ENCODE assay signal across 9 mouse cellular contexts in the genomic region with DNA sequence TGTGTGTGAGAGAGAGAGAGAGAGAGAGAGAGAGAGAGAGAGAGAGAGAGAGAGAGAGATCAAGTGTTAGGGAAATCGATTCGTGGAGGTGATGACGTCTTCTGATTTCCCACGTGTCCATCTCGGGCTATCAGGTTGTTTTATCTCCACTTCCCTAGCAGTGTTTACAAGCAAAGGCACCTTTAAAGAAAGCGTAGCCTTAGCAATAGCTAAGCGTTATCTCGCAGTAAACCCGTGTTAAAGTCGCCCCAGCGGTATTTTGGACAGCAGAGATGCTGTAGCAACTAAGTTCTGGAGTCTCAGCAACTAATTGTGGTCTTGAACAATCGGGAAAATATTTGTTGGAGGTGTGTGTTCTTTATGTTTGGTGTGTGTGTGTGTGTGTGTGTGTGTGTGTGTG. TPM values are rescaled to one million over a fixed set of nuclear protein-coding genes. Genes with fewer than 3 reads are reported as not detected.
DNase-seq lines count a peak whose midpoint lies in the region; ATAC-seq and TF ChIP-seq lines count a peak whose summit lies in the region.
"Had no signal": no experiment of that assay in that cellular context is flagged by ENCODE, and none has a peak within 500 bp of the region (broad histone marks: within the 10 kb centered on the region; RNA-seq: fewer than 3 reads in every experiment).

No protein-coding gene starts in this region.

- DNase-seq in retina, adult 2 months (ENCODE audit: low read depth, low spot score), result peak; percentile 13
- no peak for DNase-seq in retina, postnatal 1 day
- DNase-seq in forebrain, embryonic 11.5 days (ENCODE audit: low spot score), result no peak
- DNase-seq in limb, embryonic 14.5 days (ENCODE audit: low spot score), result no peak
- no peak for DNase-seq in gastrocnemius, adult 18-20 months (ENCODE audit: low spot score)
- no peak for DNase-seq in cerebellum, adult 8-10 months
- DNase-seq in urinary bladder, postnatal 14 days (ENCODE audit: low spot score), result no peak

- H3K9me3 ChIP-seq in forebrain, embryonic 11.5 days (ENCODE audit: control insufficient read depth, low read length), result no peaks in the 10 kb centered on the region
- no peaks in the 10 kb centered on the region for H3K9me3 ChIP-seq in limb, embryonic 14.5 days (ENCODE audit: control insufficient read depth, low read length)
- H3K9me3 ChIP-seq in neural tube, embryonic 15.5 days (replicated peaks), result no peaks in the 10 kb centered on the region

- no peak for TF ChIP-seq POLR2A in limb, embryonic 14.5 days (IDR thresholded peaks at IDR 0.05; ENCODE audit: borderline replicate concordance, extremely low read depth, insufficient read depth, insufficient read length)

- H3K4me1 ChIP-seq in forebrain, embryonic 11.5 days (replicated peaks; ENCODE audit: control insufficient read depth, insufficient read depth, low read length), result no peaks in the 10 kb centered on the region; the same call in 1 of the 2 replicates
- no peaks in the 10 kb centered on the region; the same call in 1 of the 2 replicates for H3K4me1 ChIP-seq in limb, embryonic 14.5 days (ENCODE audit: control insufficient read depth, insufficient read depth, low read length)
- peaks cover 18% of the 10 kb centered on the region for H3K4me1 ChIP-seq in neural tube, embryonic 15.5 days

- H3K9ac ChIP-seq in forebrain, embryonic 11.5 days (ENCODE audit: low read length), result peak overlapping the region; percentile 81
- H3K9ac ChIP-seq in limb, embryonic 14.5 days (ENCODE audit: low read depth, low read length, severe bottlenecking), result no peak overlapping the region
- no peak overlapping the region for H3K9ac ChIP-seq in neural tube, embryonic 15.5 days (replicated peaks)

- H3K27ac ChIP-seq in forebrain, embryonic 11.5 days (ENCODE audit: low read depth, low read length), result no peak overlapping the region
- H3K27ac ChIP-seq in limb, embryonic 14.5 days (replicated peaks; ENCODE audit: low read depth, low read length), result no peak overlapping the region
- no peak overlapping the region for H3K27ac ChIP-seq in neural tube, embryonic 15.5 days (replicated peaks)

- no peak for ATAC-seq in forebrain, embryonic 11.5 days (replicated peaks; ENCODE audit: low FRiP score)
- no peak for ATAC-seq in limb, embryonic 14.5 days (ENCODE audit: low FRiP score, low read depth)
- ATAC-seq in neural tube, embryonic 15.5 days (ENCODE audit: low FRiP score), result no peak

- peak overlapping the region; percentile 82 for H3K4me2 ChIP-seq in forebrain, embryonic 11.5 days (ENCODE audit: low read depth, low read length, severe bottlenecking)
- H3K4me2 ChIP-seq in limb, embryonic 14.5 days (replicated peaks; ENCODE audit: low read depth, low read length, severe bottlenecking), result peak overlapping the region; percentile 97
- H3K4me2 ChIP-seq in neural tube, embryonic 15.5 days, result peak overlapping the region; percentile 98

- H3K27me3 ChIP-seq in forebrain, embryonic 11.5 days (ENCODE audit: control insufficient read depth, insufficient read depth, low read length), result peaks cover 7% of the 10 kb centered on the region; the same call in 1 of the 2 replicates
- peaks cover 17% of the 10 kb centered on the region for H3K27me3 ChIP-seq in limb, embryonic 14.5 days (ENCODE audit: control insufficient read depth, insufficient read depth, low read length)
- peaks cover 22% of the 10 kb centered on the region for H3K27me3 ChIP-seq in neural tube, embryonic 15.5 days (replicated peaks)

- peak overlapping the region; percentile 80 for H3K4me3 ChIP-seq in forebrain, embryonic 11.5 days (ENCODE audit: low read depth, low read length)
- H3K4me3 ChIP-seq in limb, embryonic 14.5 days (replicated peaks; ENCODE audit: low read length), result peak overlapping the region; percentile 72
- H3K4me3 ChIP-seq in neural tube, embryonic 15.5 days (replicated peaks), result peak overlapping the region; percentile 82

- 3% methylated on average over 12 of the region's 12 CpGs for WGBS in forebrain, embryonic 11.5 days
- 7% methylated on average over 12 of the region's 12 CpGs for WGBS in limb, embryonic 14.5 days
- WGBS in neural tube, embryonic 15.5 days, result 5% methylated on average over 12 of the region's 12 CpGs

- no peaks in the 10 kb centered on the region for H3K36me3 ChIP-seq in forebrain, embryonic 11.5 days (ENCODE audit: control insufficient read depth, insufficient read depth, low read length)
- no peaks in the 10 kb centered on the region for H3K36me3 ChIP-seq in limb, embryonic 14.5 days (ENCODE audit: control insufficient read depth, insufficient read depth, low read length)
- no peaks in the 10 kb centered on the region for H3K36me3 ChIP-seq in neural tube, embryonic 15.5 days

RNA-seq across cellular contexts. Expression of a gene that starts 1.7 kb away (rescaled TPM):
- polyA plus RNA-seq in forebrain, embryonic 11.5 days (2014; fragmentation: Nextera tagmentation; extraction: Ambion mirVana), result 18.3 and 20.5 TPM in 2 replicates
- polyA plus RNA-seq in limb, embryonic 14.5 days (2012; rRNA removed), result 2.8 and 3.1 TPM in 2 replicates
- polyA plus RNA-seq in limb, embryonic 14.5 days (2014; fragmentation: Nextera tagmentation; extraction: Ambion mirVana), result 3.5 and 4.6 TPM in 2 replicates
- 2.9 and 3.3 TPM in 2 replicates for polyA plus RNA-seq in neural tube, embryonic 15.5 days (2015; fragmentation: Nextera tagmentation; extraction: Ambion mirVana)
- 1 to 10 TPM; 1.1 TPM for total RNA-seq in gastrocnemius, adult 18-20 months (2021)
- total RNA-seq: common myeloid progenitor, adult 5-6 weeks had no signal
